Mouse (Mus musculus): Measurements from ENCODE around the gene Fam177a.
"Not testable (repeated sequence)": the region's sequence is repeated elsewhere in the genome, so short reads cannot be mapped to it uniquely, and the experiment has no call there.

- not testable (repeated sequence) for TF ChIP-seq CTCF (IDR thresholded peaks at IDR 0.05; ENCODE audit: low read depth); EP300 (optimal IDR thresholded peaks at IDR 0.05)
These were observed 63.4 kb downstream of the Fam177a start for GRCm38 (mm10) chr12:55187686-55188085.
